Mouse (Mus musculus) cortical plate, adult 2 months (tissue): ENCODE measurements around the gene Uba7.

ENCODE experiments used
- CTCF ChIP-seq: fragments of 200-500 bp; IDR thresholded peaks from 2 replicates; pipeline ENCODE4 v1.5.1; 2011; ENCODE audit warnings: mild to moderate bottlenecking, control low read depth, low read length; ENCODE audit not compliant: insufficient read depth; ENCODE audit errors: extremely low read depth
- POLR2A ChIP-seq: fragments of 200-500 bp; IDR thresholded peaks from 2 replicates; pipeline ENCODE4 v1.6.1; 2011; ENCODE audit warnings: mild to moderate bottlenecking, low read length, control low read depth; ENCODE audit not compliant: insufficient read depth; ENCODE audit errors: extremely low read depth

DNA sequence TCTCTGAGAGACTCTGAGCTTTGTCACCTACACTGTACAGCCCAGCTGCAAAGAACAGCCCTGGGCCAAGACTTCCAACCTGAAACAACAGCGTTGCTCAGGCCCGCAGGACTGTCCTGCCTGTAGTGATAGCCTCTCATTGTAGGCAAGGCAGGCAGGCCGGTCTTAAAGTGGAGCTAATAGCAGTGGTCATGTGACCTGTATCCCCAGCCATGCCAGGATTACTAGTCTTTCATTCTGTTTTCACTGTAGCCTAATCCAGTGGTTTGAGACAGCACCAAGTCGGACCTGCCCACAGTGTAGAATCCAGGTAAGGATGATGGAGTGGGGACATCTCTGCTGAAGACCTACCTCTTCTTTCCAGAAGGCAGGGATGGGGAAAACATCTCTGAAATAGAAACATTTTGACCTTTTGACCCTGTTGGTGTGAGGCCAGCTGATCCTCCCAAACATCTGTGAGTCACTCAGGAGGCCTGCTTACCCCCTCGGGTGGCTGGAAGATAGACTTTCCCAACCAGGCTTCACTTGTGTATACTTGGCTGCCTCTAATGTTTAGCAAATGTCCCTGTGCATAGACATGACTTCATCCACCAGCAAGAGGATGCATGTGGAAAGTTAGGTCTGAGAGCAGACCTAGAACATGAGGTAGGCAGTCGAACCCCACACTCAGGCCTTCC, 19.6 kb upstream of the Uba7 start:
- TF ChIP-seq CTCF (no peak), POLR2A (no peak)
